Mouse (Mus musculus) myocyte (in vitro differentiated cells): ENCODE measurements around the gene Irgm1.

Experiments
- CEBPB ChIP-seq: IDR thresholded peaks from 2 replicates; pipeline ENCODE4 v1.6.1; 2011; ENCODE audit warnings: mild to moderate bottlenecking, moderate library complexity; ENCODE audit not compliant: poor library complexity, insufficient read depth, severe bottlenecking
- E2F4 ChIP-seq: IDR thresholded peaks from one replicate; pipeline ENCODE4 v1.6.1; 2011; ENCODE audit warnings: mild to moderate bottlenecking, control low read depth, moderate library complexity; ENCODE audit not compliant: insufficient read depth
- MAX ChIP-seq: IDR thresholded peaks from one replicate; pipeline ENCODE4 v1.6.1; 2011; ENCODE audit warnings: low read depth, mild to moderate bottlenecking, control low read depth
- MYOD1 ChIP-seq, 3 experiments: IDR thresholded peaks; one replicate each; pipeline ENCODE4 v1.6.1; 2011; ENCODE audit warnings: control low read depth in 2 of 3, low read depth in 2 of 3, mild to moderate bottlenecking in 2 of 3, moderate library complexity in 1 of 3; ENCODE audit not compliant: insufficient read length in 2 of 3, control insufficient read depth in 1 of 3
- MYOG ChIP-seq, 3 experiments: IDR thresholded peaks; one replicate each; pipeline ENCODE4 v1.6.1; 2011; ENCODE audit warnings: control low read depth in 2 of 3, low read depth in 2 of 3, mild to moderate bottlenecking in 2 of 3; ENCODE audit not compliant: insufficient read length in 2 of 3, control insufficient read depth in 1 of 3, insufficient read depth in 1 of 3
- POLR2A ChIP-seq: IDR thresholded peaks from one replicate; pipeline ENCODE4 v1.6.1; 2011; ENCODE audit warnings: low read depth, mild to moderate bottlenecking, control low read depth, moderate library complexity; ENCODE audit not compliant: insufficient read length
- POLR2AphosphoS2 ChIP-seq: IDR thresholded peaks from one replicate; pipeline ENCODE4 v1.6.1; 2011; ENCODE audit warnings: low read depth, control low read depth; ENCODE audit not compliant: insufficient read length
- REST ChIP-seq: IDR thresholded peaks from one replicate; pipeline ENCODE4 v1.6.1; 2011; ENCODE audit warnings: mild to moderate bottlenecking, control low read depth, moderate library complexity; ENCODE audit not compliant: insufficient read depth, insufficient read length
- SRF ChIP-seq: IDR thresholded peaks from one replicate; pipeline ENCODE4 v1.6.1; 2011; ENCODE audit warnings: low read depth; ENCODE audit not compliant: control insufficient read depth, insufficient read length
- TCF12 ChIP-seq: IDR thresholded peaks from one replicate; pipeline ENCODE4 v1.6.1; 2011; ENCODE audit warnings: mild to moderate bottlenecking, control low read depth; ENCODE audit not compliant: poor library complexity, insufficient read depth, severe bottlenecking
- TCF3 ChIP-seq: IDR thresholded peaks from one replicate; pipeline ENCODE4 v1.6.1; 2011; ENCODE audit warnings: low read depth, control low read depth; ENCODE audit not compliant: insufficient read length
- USF1 ChIP-seq: IDR thresholded peaks from one replicate; pipeline ENCODE4 v1.6.1; 2011; ENCODE audit warnings: low read depth, mild to moderate bottlenecking, control low read depth, moderate library complexity

GRCm38 (mm10) chr11:48859014-48859413, 12.5 kb downstream of the Irgm1 start:
- TF ChIP-seq TCF12 (no peak), POLR2A (no peak), SRF (no peak), REST (no peak), CEBPB (no peak), USF1 (no peak), POLR2AphosphoS2 (no peak), MAX (no peak), TCF3 (no peak), MYOD1 (IDR thresholded peaks at IDR 0.05; ENCODE audit: control insufficient read depth in 1 of 3, insufficient read length in 2 of 3, low read depth in 2 of 3) (no peak), MYOG (IDR thresholded peaks at IDR 0.05; ENCODE audit: control insufficient read depth in 1 of 3, insufficient read depth in 1 of 3, insufficient read length in 2 of 3, low read depth in 2 of 3) (no peak), E2F4 (no peak)
